Mouse (Mus musculus) heart, postnatal 0 days (tissue): ENCODE results near the gene Fbxl18.

Experiments
- CTCF ChIP-seq: IDR thresholded peaks from 2 replicates; pipeline ENCODE4 v1.5.1; 2016; ENCODE audit warnings: antibody characterized with exemption, control low read depth, low read depth
- EP300 ChIP-seq: IDR thresholded peaks from 2 replicates; pipeline ENCODE4 v1.6.1; 2016; ENCODE audit warnings: antibody characterized with exemption, low read depth

DNA sequence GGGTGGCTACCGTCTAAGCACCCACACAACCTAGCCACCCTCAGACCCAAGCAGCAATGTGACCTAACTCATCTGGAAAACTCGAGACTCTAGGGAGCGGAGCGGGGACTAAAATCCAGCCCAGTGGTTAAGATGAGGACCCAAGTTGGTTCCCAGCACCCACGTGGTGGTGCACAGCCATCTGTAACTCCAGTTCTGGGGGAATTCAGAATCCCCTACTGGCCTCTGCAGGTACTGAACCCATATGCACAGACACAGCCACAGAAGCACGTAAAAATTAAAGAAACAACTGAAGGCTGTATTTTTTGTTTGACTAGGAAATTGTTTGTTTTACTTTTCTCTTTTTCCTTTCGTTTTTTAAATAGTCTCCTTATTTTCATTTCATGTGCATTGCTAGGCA is 21.5 kb downstream of the Fbxl18 start:
- no peak for TF ChIP-seq CTCF
- TF ChIP-seq EP300 = no peak
